Mouse (Mus musculus): Measurements from ENCODE around the gene Ptgir. TPM values are rescaled to one million over a fixed set of nuclear protein-coding genes. Genes with fewer than 3 reads are reported as not detected.

Gene Ptgir
- polyA plus RNA-seq, 1 experiment from 2014 or later: 0.13 TPM

Other genes starting within 250 kb of the Ptgir start
- not detected in 2 replicates for gene Ceacam15, start 230.8 kb upstream of the Ptgir start, polyA plus RNA-seq (2015; fragmentation: Nextera tagmentation; extraction: Ambion mirVana)
- 0.14 TPM in 1 of 2 replicates, not detected in the other for gene Ceacam9, start 184.6 kb upstream of the Ptgir start, polyA plus RNA-seq (2015; fragmentation: Nextera tagmentation; extraction: Ambion mirVana)
- gene Ap2s1, start 168.1 kb upstream of the Ptgir start, polyA plus RNA-seq (2015; fragmentation: Nextera tagmentation; extraction: Ambion mirVana): 444 and 451 TPM in 2 replicates
- gene Slc1a5, start 125.2 kb upstream of the Ptgir start, polyA plus RNA-seq (2015; fragmentation: Nextera tagmentation; extraction: Ambion mirVana): 11.6 and 13.7 TPM in 2 replicates
- 171 and 184 TPM in 2 replicates for gene Strn4, start 90.6 kb upstream of the Ptgir start, polyA plus RNA-seq (2015; fragmentation: Nextera tagmentation; extraction: Ambion mirVana)
- gene Fkrp, start 89.8 kb upstream of the Ptgir start, polyA plus RNA-seq (2015; fragmentation: Nextera tagmentation; extraction: Ambion mirVana): 46.5 and 50.9 TPM in 2 replicates
- 6.2 and 6.7 TPM in 2 replicates for gene Prkd2, start 63.6 kb upstream of the Ptgir start, polyA plus RNA-seq (2015; fragmentation: Nextera tagmentation; extraction: Ambion mirVana)
- gene Dact3, start 31.2 kb upstream of the Ptgir start, polyA plus RNA-seq (2015; fragmentation: Nextera tagmentation; extraction: Ambion mirVana): 5.1 and 5.6 TPM in 2 replicates
- gene Gng8, start 14.7 kb upstream of the Ptgir start, polyA plus RNA-seq (2015; fragmentation: Nextera tagmentation; extraction: Ambion mirVana): 1.3 and 5.3 TPM in 2 replicates
- 382 and 391 TPM in 2 replicates for gene Calm3, start 17.6 kb downstream of the Ptgir start, polyA plus RNA-seq (2015; fragmentation: Nextera tagmentation; extraction: Ambion mirVana)
- 142 and 150 TPM in 2 replicates for gene Pnmal2, start 38.2 kb downstream of the Ptgir start, polyA plus RNA-seq (2015; fragmentation: Nextera tagmentation; extraction: Ambion mirVana)
- 52.6 and 57.5 TPM in 2 replicates for gene Pnmal1, start 53.2 kb downstream of the Ptgir start, polyA plus RNA-seq (2015; fragmentation: Nextera tagmentation; extraction: Ambion mirVana)
- 5.9 and 6.0 TPM in 2 replicates for gene Gm42372, start 76.6 kb downstream of the Ptgir start, polyA plus RNA-seq (2015; fragmentation: Nextera tagmentation; extraction: Ambion mirVana)
- gene Ccdc8, start 86.2 kb downstream of the Ptgir start, polyA plus RNA-seq (2015; fragmentation: Nextera tagmentation; extraction: Ambion mirVana): 7.4 and 7.7 TPM in 2 replicates
- 125 and 136 TPM in 2 replicates for gene Ppp5c, start 121.4 kb downstream of the Ptgir start, polyA plus RNA-seq (2015; fragmentation: Nextera tagmentation; extraction: Ambion mirVana)
- 5.4 and 6.9 TPM in 2 replicates for gene Hif3a, start 155.9 kb downstream of the Ptgir start, polyA plus RNA-seq (2015; fragmentation: Nextera tagmentation; extraction: Ambion mirVana)
- 4.2 and 4.7 TPM in 2 replicates for gene Psg16, start 167.6 kb downstream of the Ptgir start, polyA plus RNA-seq (2015; fragmentation: Nextera tagmentation; extraction: Ambion mirVana)
- gene Ceacam3, start 243.8 kb downstream of the Ptgir start, polyA plus RNA-seq (2015; fragmentation: Nextera tagmentation; extraction: Ambion mirVana): 0.07 TPM in 1 of 2 replicates, not detected in the other

Data from hindbrain, embryonic 15.5 days (tissue).